Mouse (Mus musculus) small intestine, adult 2 months (tissue): ENCODE measurements around the gene Cers3.

Experiments used
- CTCF ChIP-seq: fragments of 200-500 bp; IDR thresholded peaks from 2 replicates; pipeline ENCODE4 v1.5.1; 2012; ENCODE audit warnings: low read depth, mild to moderate bottlenecking, control low read depth, inconsistent platforms, low read length, moderate library complexity, mixed read lengths; ENCODE audit not compliant: insufficient replicate concordance, insufficient read length; ENCODE audit errors: extremely low read depth
- POLR2A ChIP-seq: fragments of 200-500 bp; IDR thresholded peaks from 2 replicates; pipeline ENCODE4 v1.6.1; 2012; ENCODE audit warnings: low read depth, mild to moderate bottlenecking, control low read depth, inconsistent platforms, low read length, moderate library complexity

DNA sequence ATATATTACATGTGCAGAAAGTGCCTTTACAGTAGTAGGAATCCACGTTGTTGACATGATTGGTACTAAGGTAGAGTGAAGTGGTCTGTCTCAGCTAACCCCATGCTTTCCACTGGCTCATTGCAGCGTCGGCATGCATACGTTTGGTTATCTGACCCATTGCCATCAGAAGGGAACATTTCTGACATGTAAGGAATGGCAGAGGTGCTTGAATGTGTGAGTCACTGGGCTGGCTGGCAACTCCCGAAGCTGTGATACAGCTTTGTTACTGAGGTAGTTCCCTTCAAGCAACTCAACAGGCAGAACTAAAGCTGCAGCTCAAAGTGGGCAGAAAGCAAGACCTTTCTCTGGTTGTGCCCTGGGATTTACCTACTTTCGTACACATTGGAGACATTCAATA lies 8.3 kb upstream of the Cers3 start:
- no peak for TF ChIP-seq POLR2A
- TF ChIP-seq CTCF: no peak
